Mouse (Mus musculus) megakaryocyte, embryonic 14.5 days (primary cell): ENCODE data around the gene Aox3.

ENCODE experiments used
- FLI1 ChIP-seq: IDR thresholded peaks from 2 replicates; pipeline ENCODE4 v1.6.1; 2012; ENCODE audit warnings: low read length, inconsistent platforms, mixed read lengths
- GATA1 ChIP-seq: IDR thresholded peaks from 3 replicates; pipeline ENCODE4 v1.6.1; 2012; ENCODE audit warnings: mixed read lengths, low read length, inconsistent platforms, borderline replicate concordance

GRCm38 (mm10) chr1:58112880-58113279 is at the start of gene Aox3:
- no peak for TF ChIP-seq GATA1
- TF ChIP-seq FLI1: no peak
